In the genomic region with DNA sequence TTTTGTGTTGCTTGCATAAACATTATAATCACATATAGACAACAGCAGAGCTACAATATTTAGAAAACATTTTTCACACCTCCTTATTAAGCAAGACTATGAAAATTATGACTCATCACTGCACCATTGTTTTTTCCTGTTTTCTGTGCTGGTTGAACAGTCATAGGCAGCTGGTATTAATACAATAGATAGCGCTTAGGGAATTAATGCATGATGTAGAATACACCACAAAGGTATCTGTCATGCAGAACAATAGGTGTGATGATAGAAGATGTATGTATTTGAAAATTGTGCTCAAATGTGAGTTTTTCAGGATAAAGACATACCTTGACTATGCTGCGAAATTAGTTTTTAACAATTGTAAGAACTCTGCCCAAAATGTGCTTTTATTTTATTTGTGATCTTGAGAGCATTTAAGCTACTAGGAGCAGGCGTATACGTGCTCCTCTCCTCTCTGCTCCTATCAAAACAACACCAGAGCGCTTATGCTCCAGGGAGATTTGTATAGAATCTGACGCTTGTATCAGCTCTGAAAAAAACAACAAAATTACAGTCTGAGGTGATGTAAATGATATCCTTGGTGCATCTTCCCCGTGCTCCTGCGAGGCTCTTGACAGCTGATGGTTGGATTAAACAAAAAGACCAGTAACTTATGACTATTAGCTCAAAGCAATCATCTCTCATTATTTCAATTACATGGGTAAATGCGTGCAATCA, we compare ENCODE assay signal across 19 mouse cellular contexts.
DNase-seq lines count a peak whose midpoint lies in the region; ATAC-seq and TF ChIP-seq lines count a peak whose summit lies in the region.
"Had no signal": no experiment of that assay in that cellular context is flagged by ENCODE, and none has a peak within 500 bp of the region (broad histone marks: within the 10 kb centered on the region; RNA-seq: fewer than 3 reads in every experiment).

No protein-coding gene starts in this region.

- peak; percentile 15 for DNase-seq in embryonic facial prominence, embryonic 11.5 days (ENCODE audit: low spot score)
- no peak for DNase-seq in embryonic facial prominence, embryonic 10.5 days (ENCODE audit: low spot score)
- DNase-seq in neural tube, embryonic 10.5 days (ENCODE audit: extremely low spot score, low spot score), result no peak
- DNase-seq in heart, postnatal 4 days, result no peak
- DNase-seq in thymus, postnatal 25 days, result no peak
- no peak for DNase-seq in stomach, postnatal 0 days (ENCODE audit: low spot score)
- DNase-seq: cerebellum, adult 18-20 months; heart, adult 11 months; kidney, adult 2 months; kidney, postnatal 25 days had no signal

- H3K4me2 ChIP-seq in embryonic facial prominence, embryonic 11.5 days (ENCODE audit: low read depth, low read length), result no peak overlapping the region
- H3K4me2 ChIP-seq in neural tube, embryonic 12.5 days (replicated peaks), result no peak overlapping the region
- peak overlapping the region; percentile 0; the same call in 1 of the 2 replicates for H3K4me2 ChIP-seq in hindbrain, embryonic 15.5 days
- no peak overlapping the region for H3K4me2 ChIP-seq in stomach, postnatal 0 days (replicated peaks; ENCODE audit: low read depth)
- H3K4me2 ChIP-seq: embryonic facial prominence, embryonic 13.5 days; heart, embryonic 15.5 days; limb, embryonic 13.5 days; stomach, embryonic 15.5 days had no signal

- H3K36me3 ChIP-seq in embryonic facial prominence, embryonic 11.5 days (replicated peaks; ENCODE audit: control insufficient read depth, insufficient read depth, low read depth, low read length), result no peaks in the 10 kb centered on the region
- H3K36me3 ChIP-seq in embryonic facial prominence, embryonic 10.5 days (replicated peaks), result no peaks in the 10 kb centered on the region
- no peaks in the 10 kb centered on the region for H3K36me3 ChIP-seq in neural tube, embryonic 12.5 days
- H3K36me3 ChIP-seq in hindbrain, embryonic 15.5 days, result no peaks in the 10 kb centered on the region
- no peaks in the 10 kb centered on the region for H3K36me3 ChIP-seq in stomach, postnatal 0 days (ENCODE audit: control insufficient read depth, insufficient read depth, low read length)
- H3K36me3 ChIP-seq: embryonic facial prominence, embryonic 13.5 days; G1E; heart, embryonic 15.5 days; limb, embryonic 13.5 days; stomach, embryonic 15.5 days had no signal

- ATAC-seq in embryonic facial prominence, embryonic 11.5 days (replicated peaks; ENCODE audit: insufficient number of reproducible peaks, low FRiP score, low TSS enrichment, low read depth), result no peak
- ATAC-seq in neural tube, embryonic 12.5 days (ENCODE audit: low FRiP score, low read depth), result peak; percentile 38; the same call in 1 of the 2 replicates
- ATAC-seq in hindbrain, embryonic 15.5 days (ENCODE audit: low FRiP score, low read depth), result 0 out of 2 replicates have a peak, but pooled peaks have one; percentile 38
- no peak for ATAC-seq in stomach, postnatal 0 days (ENCODE audit: low FRiP score, low TSS enrichment)
- ATAC-seq: CD4-positive, CD25-positive, alpha-beta regulatory T cell, adult 4 months had no signal

- H3K4me3 ChIP-seq in embryonic facial prominence, embryonic 11.5 days (ENCODE audit: low read depth, low read length), result no peak overlapping the region
- H3K4me3 ChIP-seq in embryonic facial prominence, embryonic 10.5 days, result no peak overlapping the region
- H3K4me3 ChIP-seq in neural tube, embryonic 12.5 days, result no peak overlapping the region
- no peak overlapping the region for H3K4me3 ChIP-seq in hindbrain, embryonic 15.5 days
- no peak overlapping the region for H3K4me3 ChIP-seq in stomach, postnatal 0 days (ENCODE audit: low read depth, low read length)
- H3K4me3 ChIP-seq: embryonic facial prominence, embryonic 13.5 days; heart, embryonic 15.5 days; limb, embryonic 13.5 days; stomach, embryonic 15.5 days had no signal

- no peaks in the 10 kb centered on the region for H3K27me3 ChIP-seq in embryonic facial prominence, embryonic 11.5 days (ENCODE audit: control insufficient read depth, insufficient read depth, low read length)
- H3K27me3 ChIP-seq in embryonic facial prominence, embryonic 10.5 days (replicated peaks; ENCODE audit: low read depth, poor library complexity, severe bottlenecking), result no peaks in the 10 kb centered on the region
- no peaks in the 10 kb centered on the region for H3K27me3 ChIP-seq in neural tube, embryonic 12.5 days (replicated peaks)
- no peaks in the 10 kb centered on the region for H3K27me3 ChIP-seq in hindbrain, embryonic 15.5 days
- H3K27me3 ChIP-seq in stomach, postnatal 0 days (ENCODE audit: control insufficient read depth, insufficient read depth, low read length), result no peaks in the 10 kb centered on the region
- H3K27me3 ChIP-seq: embryonic facial prominence, embryonic 13.5 days; heart, embryonic 15.5 days; limb, embryonic 13.5 days; stomach, embryonic 15.5 days had no signal

- WGBS in embryonic facial prominence, embryonic 11.5 days, result 57% methylated on average over 9 of the region's 9 CpGs
- WGBS in embryonic facial prominence, embryonic 10.5 days, result 67% methylated on average over 9 of the region's 9 CpGs
- WGBS in neural tube, embryonic 12.5 days, result 64% methylated on average over 9 of the region's 9 CpGs
- 44% methylated on average over 9 of the region's 9 CpGs for WGBS in hindbrain, embryonic 15.5 days
- 42% methylated on average over 9 of the region's 9 CpGs for WGBS in stomach, postnatal 0 days

- TF ChIP-seq CTCF in stomach, postnatal 0 days (IDR thresholded peaks at IDR 0.05; ENCODE audit: low read depth), result no peak

- no peaks in the 10 kb centered on the region for H3K4me1 ChIP-seq in embryonic facial prominence, embryonic 11.5 days (ENCODE audit: control insufficient read depth, insufficient read depth, low read length)
- peaks cover 12% of the 10 kb centered on the region; the same call in 1 of the 2 replicates for H3K4me1 ChIP-seq in embryonic facial prominence, embryonic 10.5 days
- no peaks in the 10 kb centered on the region for H3K4me1 ChIP-seq in neural tube, embryonic 12.5 days
- H3K4me1 ChIP-seq in hindbrain, embryonic 15.5 days (replicated peaks), result peaks cover 12% of the 10 kb centered on the region; the same call in 1 of the 2 replicates
- no peaks in the 10 kb centered on the region for H3K4me1 ChIP-seq in stomach, postnatal 0 days (replicated peaks; ENCODE audit: control insufficient read depth, insufficient read depth)
- H3K4me1 ChIP-seq: embryonic facial prominence, embryonic 13.5 days; limb, embryonic 13.5 days; stomach, embryonic 15.5 days had no signal

- no peak overlapping the region for H3K27ac ChIP-seq in embryonic facial prominence, embryonic 11.5 days (replicated peaks; ENCODE audit: low read depth, low read length)
- no peak overlapping the region for H3K27ac ChIP-seq in embryonic facial prominence, embryonic 10.5 days (replicated peaks)
- H3K27ac ChIP-seq in neural tube, embryonic 12.5 days, result no peak overlapping the region
- H3K27ac ChIP-seq in hindbrain, embryonic 15.5 days (replicated peaks), result no peak overlapping the region; the same call in 1 of the 2 replicates
- H3K27ac ChIP-seq in stomach, postnatal 0 days (replicated peaks), result no peak overlapping the region
- H3K27ac ChIP-seq: embryonic facial prominence, embryonic 13.5 days; heart, embryonic 15.5 days; limb, embryonic 13.5 days; liver, embryonic 14.5 days; stomach, embryonic 15.5 days had no signal

- TF ChIP-seq EP300 in stomach, postnatal 0 days (optimal IDR thresholded peaks at IDR 0.05), result no peak

- no peak overlapping the region for H3K9ac ChIP-seq in embryonic facial prominence, embryonic 11.5 days (replicated peaks; ENCODE audit: low read length)
- no peak overlapping the region for H3K9ac ChIP-seq in neural tube, embryonic 12.5 days
- no peak overlapping the region for H3K9ac ChIP-seq in hindbrain, embryonic 15.5 days
- H3K9ac ChIP-seq in stomach, postnatal 0 days (ENCODE audit: low read length), result no peak overlapping the region
- H3K9ac ChIP-seq: embryonic facial prominence, embryonic 13.5 days; heart, embryonic 15.5 days; limb, embryonic 13.5 days; liver, embryonic 14.5 days; stomach, embryonic 15.5 days had no signal

- H3K9me3 ChIP-seq in embryonic facial prominence, embryonic 11.5 days (replicated peaks; ENCODE audit: control insufficient read depth, low read length), result no peaks in the 10 kb centered on the region
- H3K9me3 ChIP-seq in embryonic facial prominence, embryonic 10.5 days, result no peaks in the 10 kb centered on the region
- H3K9me3 ChIP-seq in neural tube, embryonic 12.5 days, result no peaks in the 10 kb centered on the region
- H3K9me3 ChIP-seq in hindbrain, embryonic 15.5 days, result no peaks in the 10 kb centered on the region
- no peaks in the 10 kb centered on the region for H3K9me3 ChIP-seq in stomach, postnatal 0 days (ENCODE audit: control insufficient read depth, low read length)
- H3K9me3 ChIP-seq: embryonic facial prominence, embryonic 13.5 days; heart, embryonic 15.5 days; limb, embryonic 13.5 days; stomach, embryonic 15.5 days had no signal

Comparison
In these comparisons a context has a peak if more than half of its experiments do, and no peak if none do; other contexts are left out.
1. ATAC-seq: peak in neural tube, embryonic 12.5 days (single experiment) and hindbrain, embryonic 15.5 days (single experiment); none in embryonic facial prominence, embryonic 11.5 days (single experiment) and stomach, postnatal 0 days (single experiment).